Comparison of ENCODE assay signal across 8 mouse cellular contexts in the genomic region with DNA sequence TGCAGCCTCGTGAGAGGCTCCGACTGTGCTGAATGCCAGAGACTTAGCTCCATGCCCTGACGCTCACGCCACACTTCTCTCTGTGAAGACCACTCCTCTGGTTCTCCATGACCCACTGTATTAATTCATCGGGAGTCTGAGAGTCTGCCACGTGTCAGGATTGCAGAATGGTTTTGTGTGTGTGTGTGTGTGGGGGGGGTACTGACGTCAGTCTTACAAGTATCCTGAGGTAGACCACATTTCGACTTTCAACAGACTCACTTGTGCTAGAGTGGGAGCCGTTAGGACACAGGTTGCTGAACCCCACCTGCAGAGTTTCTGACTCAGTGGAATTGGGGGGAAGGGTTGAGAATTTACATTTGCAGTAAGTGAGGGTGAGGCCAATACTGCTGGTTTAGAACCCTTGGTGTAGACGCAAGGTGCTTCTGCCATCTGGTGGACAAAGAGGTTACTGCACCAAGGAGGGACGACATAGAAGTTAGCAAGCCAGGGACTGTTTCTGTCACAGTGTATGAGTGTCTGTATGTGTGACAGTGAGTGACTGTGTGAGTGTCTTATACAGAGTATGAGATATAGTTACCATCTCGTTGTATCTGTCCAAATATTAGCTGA. TPM values are rescaled to one million over a fixed set of nuclear protein-coding genes. Genes with fewer than 3 reads are reported as not detected.
DNase-seq lines count a peak whose midpoint lies in the region; ATAC-seq and TF ChIP-seq lines count a peak whose summit lies in the region.

No protein-coding gene starts in this region.

- H3K4me1 ChIP-seq in E14TG2a.4 (replicated peaks; ENCODE audit: low read depth, low read length), result peaks cover 10% of the 10 kb centered on the region
- peaks cover 4% of the 10 kb centered on the region; the same call in 1 of the 2 replicates for H3K4me1 ChIP-seq in heart, embryonic 16.5 days (ENCODE audit: control insufficient read depth, insufficient read depth, low read length)
- peaks cover 3% of the 10 kb centered on the region for H3K4me1 ChIP-seq in neural tube, embryonic 15.5 days

- WGBS in heart, embryonic 16.5 days, result 41% methylated on average over 12 of the region's 12 CpGs
- 38% methylated on average over 12 of the region's 12 CpGs for WGBS in neural tube, embryonic 15.5 days

- no peak overlapping the region for H3K9ac ChIP-seq in heart, embryonic 16.5 days (ENCODE audit: low read length)
- H3K9ac ChIP-seq in neural tube, embryonic 15.5 days (replicated peaks), result no peak overlapping the region

- H3K4me3 ChIP-seq in E14TG2a.4 (replicated peaks; ENCODE audit: low read length), result peak overlapping the region; percentile 32
- H3K4me3 ChIP-seq in heart, embryonic 16.5 days (ENCODE audit: low read length), result no peak overlapping the region
- no peak overlapping the region for H3K4me3 ChIP-seq in neural tube, embryonic 15.5 days (replicated peaks)

- H3K36me3 ChIP-seq in E14TG2a.4 (ENCODE audit: insufficient read depth, low read length), result no peaks in the 10 kb centered on the region
- H3K36me3 ChIP-seq in heart, embryonic 16.5 days (ENCODE audit: control insufficient read depth, insufficient read depth), result no peaks in the 10 kb centered on the region
- no peaks in the 10 kb centered on the region for H3K36me3 ChIP-seq in neural tube, embryonic 15.5 days

- TF ChIP-seq CTCF in E14TG2a.4 (conservative IDR thresholded peaks at IDR 0.05; ENCODE audit: low read length), result peak; percentile 93

- peak; percentile 88 for DNase-seq in brain, adult 2 months (ENCODE audit: low read depth, low spot score)
- DNase-seq in kidney, postnatal 4 days, result peak; percentile 85 to 88
- DNase-seq in lung, adult 18-20 months, result peak; percentile 52 to 56
- DNase-seq in thymus, postnatal 0 days (ENCODE audit: low spot score), result peak; percentile 96

- H3K27me3 ChIP-seq in E14TG2a.4 (ENCODE audit: insufficient read depth, low read length), result no peaks in the 10 kb centered on the region
- H3K27me3 ChIP-seq in heart, embryonic 16.5 days (ENCODE audit: control insufficient read depth, insufficient read depth, low read length), result no peaks in the 10 kb centered on the region
- no peaks in the 10 kb centered on the region for H3K27me3 ChIP-seq in neural tube, embryonic 15.5 days (replicated peaks)

- H3K9me3 ChIP-seq in E14TG2a.4 (ENCODE audit: low read length), result no peaks in the 10 kb centered on the region
- H3K9me3 ChIP-seq in heart, embryonic 16.5 days (replicated peaks; ENCODE audit: control insufficient read depth, low read length), result no peaks in the 10 kb centered on the region
- H3K9me3 ChIP-seq in neural tube, embryonic 15.5 days (replicated peaks), result no peaks in the 10 kb centered on the region

- ATAC-seq in erythroblast, adult 5-6 weeks (replicated peaks; ENCODE audit: low FRiP score, poor library complexity, severe bottlenecking), result peak; percentile 84
- ATAC-seq in heart, embryonic 16.5 days (replicated peaks; ENCODE audit: extremely low read depth, insufficient read depth, low FRiP score), result peak; percentile 56; the same call in 1 of the 2 replicates
- peak; percentile 68; the same call in 1 of the 2 replicates for ATAC-seq in neural tube, embryonic 15.5 days (ENCODE audit: low FRiP score)

- peak overlapping the region; percentile 35 for H3K4me2 ChIP-seq in heart, embryonic 16.5 days (ENCODE audit: low read depth, low read length)
- peak overlapping the region; percentile 13; the same call in 1 of the 2 replicates for H3K4me2 ChIP-seq in neural tube, embryonic 15.5 days

- no peak overlapping the region for H3K27ac ChIP-seq in heart, embryonic 16.5 days (ENCODE audit: low read length)
- H3K27ac ChIP-seq in neural tube, embryonic 15.5 days (replicated peaks), result no peak overlapping the region

RNA-seq across cellular contexts. Expression of a gene that starts 11.5 kb away (rescaled TPM):
- total RNA-seq in erythroblast, adult 5-6 weeks (2015; ENCODE audit: low replicate concordance), result 0.19 TPM in 1 of 2 replicates, not detected in the other
- not detected in 2 replicates for total RNA-seq in erythroblast, adult 5-6 weeks (2017; ENCODE audit: low replicate concordance)
- 0.35 and 0.61 TPM in 2 replicates for polyA plus RNA-seq in heart, embryonic 16.5 days (2015; fragmentation: Nextera tagmentation; extraction: Ambion mirVana)
- polyA plus RNA-seq in neural tube, embryonic 15.5 days (2015; fragmentation: Nextera tagmentation; extraction: Ambion mirVana), result 0.90 and 0.91 TPM in 2 replicates
- polyA plus RNA-seq in thymus, postnatal 0 days (2015; fragmentation: Nextera tagmentation; extraction: Ambion mirVana), result 0.47 and 0.64 TPM in 2 replicates
